Comparison of ENCODE assay signal across 16 mouse cellular contexts in genomic region chr4:13331320-13331719, GRCm38 (mm10).
"Had no signal": no experiment of that assay in that cellular context is flagged by ENCODE, and none has a peak within 500 bp of the region (broad histone marks: within the 10 kb centered on the region; RNA-seq: fewer than 3 reads in every experiment).

No protein-coding gene starts in this region.

- H3K27ac ChIP-seq: neural tube, embryonic 12.5 days; neural tube, embryonic 13.5 days; neural tube, embryonic 15.5 days; stomach, embryonic 15.5 days; stomach, postnatal 0 days had no signal

- H3K9ac ChIP-seq: neural tube, embryonic 12.5 days; neural tube, embryonic 13.5 days; neural tube, embryonic 15.5 days; stomach, embryonic 15.5 days had no signal

- H3K4me3 ChIP-seq: neural tube, embryonic 12.5 days; neural tube, embryonic 13.5 days; neural tube, embryonic 15.5 days; stomach, embryonic 15.5 days had no signal

- DNase-seq: retina, postnatal 1 day; right cerebral cortex, adult 18-20 months; right cerebral cortex, postnatal 14 days; right cerebral cortex, postnatal 25 days; right cerebral cortex, postnatal 4 days; spleen, adult 18-20 months; thymus, adult 2 months; thymus, postnatal 14 days; thymus, postnatal 25 days; thymus, postnatal 36 days; thymus, postnatal 4 days had no signal

- H3K36me3 ChIP-seq: neural tube, embryonic 12.5 days; neural tube, embryonic 13.5 days; neural tube, embryonic 15.5 days; stomach, embryonic 15.5 days had no signal

- H3K4me2 ChIP-seq: neural tube, embryonic 12.5 days; neural tube, embryonic 13.5 days; neural tube, embryonic 15.5 days; stomach, embryonic 15.5 days had no signal

- H3K9me3 ChIP-seq: neural tube, embryonic 12.5 days; neural tube, embryonic 13.5 days; neural tube, embryonic 15.5 days; stomach, embryonic 15.5 days had no signal

- H3K27me3 ChIP-seq: neural tube, embryonic 12.5 days; neural tube, embryonic 13.5 days; neural tube, embryonic 15.5 days; stomach, embryonic 15.5 days had no signal

- H3K4me1 ChIP-seq: stomach, embryonic 15.5 days had no signal
